Mouse (Mus musculus) midbrain, embryonic 11.5 days (tissue): Measurements from ENCODE around the gene Slc1a3. TPM values are rescaled to one million over a fixed set of nuclear protein-coding genes. Genes with fewer than 3 reads are reported as not detected.
"Not testable (repeated sequence)": the region's sequence is repeated elsewhere in the genome, so short reads cannot be mapped to it uniquely, and the experiment has no call there.

Experiments used
- ATAC-seq: fragments of 200-750 bp; cut with Nextera tagmentation; 2 replicates; pipeline ENCODE4 v1.8.0; 2017; ENCODE audit warnings: moderate TSS enrichment, moderate library complexity; ENCODE audit not compliant: low FRiP score
- DNase-seq: peaks from one replicate; pipeline ENCODE4 v3.0.0; 2015; ENCODE audit warnings: low spot score; ENCODE audit errors: missing footprints
- H3K27ac ChIP-seq: fragments of 300-500 bp; sonication (generic); 2 replicates; pipeline ENCODE4 v1.5.1; 2014; ENCODE audit warnings: low read depth, low read length
- H3K27me3 ChIP-seq: fragments of 300-500 bp; sonication (generic); 2 replicates; pipeline ENCODE4 v1.6.1; 2014; ENCODE audit warnings: mild to moderate bottlenecking, low read length, moderate library complexity, mixed read lengths; ENCODE audit not compliant: control insufficient read depth, insufficient read depth
- H3K36me3 ChIP-seq: fragments of 300-500 bp; sonication (generic); 2 replicates; pipeline ENCODE4 v1.6.1; 2014; ENCODE audit warnings: mild to moderate bottlenecking, low read length, moderate library complexity, mixed read lengths; ENCODE audit not compliant: control insufficient read depth, insufficient read depth
- H3K4me1 ChIP-seq: fragments of 300-500 bp; sonication (generic); 2 replicates; pipeline ENCODE4 v1.6.1; 2014; ENCODE audit warnings: low read length; ENCODE audit not compliant: control insufficient read depth, insufficient read depth
- H3K4me2 ChIP-seq: fragments of 300-500 bp; sonication (generic); 2 replicates; pipeline ENCODE4 v1.6.1; 2014; ENCODE audit warnings: mild to moderate bottlenecking, moderate library complexity
- H3K4me3 ChIP-seq: fragments of 300-500 bp; sonication (generic); 2 replicates; pipeline ENCODE4 v1.5.1; 2014; ENCODE audit warnings: low read depth, low read length
- H3K9ac ChIP-seq: fragments of 300-500 bp; sonication (generic); 2 replicates; pipeline ENCODE4 v1.6.1; 2014; ENCODE audit warnings: low read length
- H3K9me3 ChIP-seq: fragments of 300-500 bp; sonication (generic); 2 replicates; pipeline ENCODE4 v1.6.1; 2016; ENCODE audit warnings: low read length; ENCODE audit not compliant: control insufficient read depth
- WGBS: fragments of 180-500 bp; shearing (Covaris S2); extraction: QIAGEN DNeasy Blood & Tissue Kit; methylation state at CpG from one replicate; pipeline ENCODE4 v1.1.7; 2014; 5-methylcytosine and 5-hydroxymethylcytosine counted together
- polyA plus RNA-seq: library from polyadenylated mRNA; unstranded; fragments of >200 nt; fragmentation: Nextera tagmentation; extraction: Ambion mirVana; gene quantifications from 2 replicates; pipeline ENCODE4 v1.2.1, GENCODE M21; 2014

Gene Slc1a3
- polyA plus RNA-seq, 1 experiment from 2014 or later = 33.5 TPM

DNA sequence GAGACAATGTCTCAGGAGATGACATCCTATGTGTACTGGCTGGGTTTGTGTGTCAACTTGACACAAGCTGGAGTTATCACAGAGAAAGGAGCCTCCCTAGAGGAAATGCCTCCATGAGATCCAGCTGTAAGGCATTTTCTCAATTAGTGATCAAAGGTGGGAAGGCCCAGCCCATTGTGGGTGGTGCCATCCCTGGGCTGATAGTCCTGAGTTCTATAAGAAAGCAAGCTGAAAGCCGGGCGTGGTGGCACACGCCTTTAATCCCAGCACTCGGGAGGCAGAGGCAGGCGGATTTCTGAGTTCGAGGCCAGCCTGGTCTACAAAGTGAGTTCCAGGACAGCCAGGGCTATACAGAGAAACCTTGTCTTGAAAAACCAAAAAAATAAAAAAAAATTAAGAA lies 20.4 kb downstream of the Slc1a3 start:
- H3K4me1 ChIP-seq, H3K9ac ChIP-seq, DNase-seq, H3K36me3 ChIP-seq, H3K9me3 ChIP-seq, H3K27ac ChIP-seq, ATAC-seq, H3K4me3 ChIP-seq, H3K27me3 ChIP-seq, H3K4me2 ChIP-seq: not testable (repeated sequence)
- 88% methylated on average over 6 of the region's 6 CpGs for WGBS

GRCm38 (mm10) chr15:8686846-8687245 lies 23.7 kb downstream of the Slc1a3 start:
- Histone ChIP-seq H3K9me3 (no peaks in the 10 kb centered on the region), H3K4me2 (no peak overlapping the region), H3K4me3 (no peak overlapping the region), H3K36me3 (no peaks in the 10 kb centered on the region), H3K27me3 (no peaks in the 10 kb centered on the region), H3K9ac (no peak overlapping the region), H3K4me1 (no peaks in the 10 kb centered on the region), H3K27ac (no peak overlapping the region)
- DNase-seq (no peak), ATAC-seq (no peak)
- 89% methylated on average over 4 of the region's 4 CpGs for WGBS

DNA sequence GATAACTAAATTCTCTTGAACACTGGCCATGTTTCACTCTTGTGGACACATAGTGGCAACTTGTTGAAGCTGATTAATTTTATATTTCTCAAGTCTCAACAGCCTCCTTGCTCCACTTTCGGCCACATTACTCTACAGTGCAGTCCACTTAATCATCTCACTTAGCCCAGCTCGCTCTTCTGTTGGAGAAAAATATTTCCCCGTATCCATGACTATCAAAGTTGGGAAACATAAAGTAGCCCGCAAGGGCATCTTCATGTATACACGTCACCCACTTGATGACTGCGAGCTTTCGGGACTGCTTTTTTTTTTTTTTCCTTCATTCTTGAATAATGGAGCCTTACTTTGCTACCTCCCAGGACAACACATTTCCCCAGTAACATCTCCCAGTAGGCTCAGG lies 25.1 kb downstream of the Slc1a3 start:
- H3K4me3 ChIP-seq = no peak overlapping the region
- H3K4me1 ChIP-seq = no peaks in the 10 kb centered on the region
- 88% methylated on average over 7 of the region's 7 CpGs for WGBS
- H3K9me3 ChIP-seq = no peaks in the 10 kb centered on the region
- ATAC-seq (no peak), DNase-seq (no peak)
- no peak overlapping the region for H3K4me2 ChIP-seq
- no peaks in the 10 kb centered on the region for H3K27me3 ChIP-seq
- no peak overlapping the region for H3K9ac ChIP-seq
- H3K27ac ChIP-seq = no peak overlapping the region
- H3K36me3 ChIP-seq = no peaks in the 10 kb centered on the region

- no peaks in the 10 kb centered on the region for H3K27me3 ChIP-seq
- H3K9me3 ChIP-seq = no peaks in the 10 kb centered on the region
- H3K9ac ChIP-seq = no peak overlapping the region
- ATAC-seq (no peak), DNase-seq (no peak)
- H3K4me1 ChIP-seq = no peaks in the 10 kb centered on the region
- H3K36me3 ChIP-seq = no peaks in the 10 kb centered on the region
- WGBS = 93% methylated on average over 3 of the region's 3 CpGs
- H3K4me3 ChIP-seq = no peak overlapping the region
- no peak overlapping the region for H3K27ac ChIP-seq
- H3K4me2 ChIP-seq = no peak overlapping the region
These were observed 26.3 kb downstream of the Slc1a3 start for GRCm38 (mm10) chr15:8684263-8684662.

- H3K4me2 ChIP-seq = no peak overlapping the region
- no peaks in the 10 kb centered on the region for H3K27me3 ChIP-seq
- ATAC-seq (no peak), DNase-seq (no peak)
- H3K36me3 ChIP-seq = no peaks in the 10 kb centered on the region
- H3K9me3 ChIP-seq = no peaks in the 10 kb centered on the region
- H3K4me3 ChIP-seq = no peak overlapping the region
- no peaks in the 10 kb centered on the region for H3K4me1 ChIP-seq
- no peak overlapping the region for H3K9ac ChIP-seq
- no peak overlapping the region for H3K27ac ChIP-seq
- WGBS = 92% methylated on average over 3 of the region's 3 CpGs
These were observed 27.7 kb downstream of the Slc1a3 start for GRCm38 (mm10) chr15:8682871-8683270.

- ATAC-seq = no peak
- no peak overlapping the region for H3K9ac ChIP-seq
- H3K4me1 ChIP-seq = no peaks in the 10 kb centered on the region
- H3K27me3 ChIP-seq = no peaks in the 10 kb centered on the region
- no peaks in the 10 kb centered on the region for H3K9me3 ChIP-seq
- H3K27ac ChIP-seq = no peak overlapping the region
- no peaks in the 10 kb centered on the region for H3K36me3 ChIP-seq
- no peak overlapping the region for H3K4me3 ChIP-seq
- no peak for DNase-seq
- H3K4me2 ChIP-seq = no peak overlapping the region
- WGBS = 87% methylated on average over 9 of the region's 9 CpGs
These were observed 28.1 kb downstream of the Slc1a3 start for GRCm38 (mm10) chr15:8682421-8682820.

DNA sequence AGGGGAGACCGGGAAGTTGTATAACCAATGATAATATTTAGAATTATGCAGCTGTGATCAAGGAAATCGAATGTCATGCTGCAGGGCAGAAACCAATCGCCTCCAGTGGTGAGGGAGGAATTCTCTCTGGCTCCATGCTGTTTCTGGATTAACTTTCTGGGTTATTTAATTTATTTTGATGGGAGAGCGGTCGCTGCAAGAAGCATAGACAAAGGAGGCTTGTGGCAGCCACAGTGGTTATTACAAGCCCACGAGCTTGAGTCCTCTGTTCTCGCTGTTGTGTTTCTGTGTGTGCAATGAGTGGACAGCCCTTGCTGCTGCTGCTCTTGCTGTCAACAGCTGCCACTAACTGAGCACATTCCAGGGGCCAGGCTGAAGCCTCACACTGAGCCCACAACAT lies 28.6 kb downstream of the Slc1a3 start:
- no peaks in the 10 kb centered on the region for H3K4me1 ChIP-seq
- ATAC-seq = no peak
- 72% methylated on average over 7 of the region's 7 CpGs for WGBS
- no peaks in the 10 kb centered on the region for H3K27me3 ChIP-seq
- H3K36me3 ChIP-seq = no peaks in the 10 kb centered on the region
- no peaks in the 10 kb centered on the region for H3K9me3 ChIP-seq
- H3K9ac ChIP-seq = no peak overlapping the region
- DNase-seq = no peak
- H3K4me3 ChIP-seq = no peak overlapping the region
- H3K27ac ChIP-seq = no peak overlapping the region
- no peak overlapping the region for H3K4me2 ChIP-seq

- DNase-seq (no peak), ATAC-seq (no peak)
- Histone ChIP-seq H3K27me3 (no peaks in the 10 kb centered on the region), H3K27ac (no peak overlapping the region), H3K4me3 (no peak overlapping the region), H3K36me3 (no peaks in the 10 kb centered on the region), H3K9me3 (no peaks in the 10 kb centered on the region), H3K4me1 (no peaks in the 10 kb centered on the region), H3K9ac (no peak overlapping the region), H3K4me2 (no peak overlapping the region)
- 84% methylated on average over 5 of the region's 5 CpGs for WGBS
These were observed 29.6 kb downstream of the Slc1a3 start for GRCm38 (mm10) chr15:8681009-8681408.

DNA sequence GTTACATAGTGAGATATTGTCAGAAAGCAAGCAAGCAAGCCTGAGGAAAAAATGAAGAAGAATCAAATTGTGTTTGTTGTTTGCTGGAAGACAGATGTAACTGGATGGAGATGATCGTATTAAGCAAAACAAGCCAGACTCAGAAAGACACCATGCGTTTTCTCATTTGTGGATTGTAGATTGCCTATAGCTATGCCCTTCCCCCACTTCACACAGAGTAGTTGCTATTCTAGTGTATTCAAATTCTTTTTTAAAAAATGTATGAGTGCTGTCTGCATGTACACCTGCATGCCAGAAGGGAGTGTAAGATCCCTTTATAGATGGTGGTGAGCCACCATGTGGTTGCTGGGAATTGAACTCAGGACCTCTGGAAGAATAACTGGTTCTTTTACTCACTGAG lies 33.6 kb downstream of the Slc1a3 start:
- Histone ChIP-seq H3K9me3 (no peaks in the 10 kb centered on the region), H3K4me2 (no peak overlapping the region), H3K4me1 (no peaks in the 10 kb centered on the region), H3K27ac (no peak overlapping the region), H3K36me3 (no peaks in the 10 kb centered on the region), H3K27me3 (no peaks in the 10 kb centered on the region), H3K4me3 (no peak overlapping the region), H3K9ac (no peak overlapping the region)
- ATAC-seq (no peak), DNase-seq (no peak)
- 95% methylated on average over 2 of the region's 2 CpGs for WGBS

DNA sequence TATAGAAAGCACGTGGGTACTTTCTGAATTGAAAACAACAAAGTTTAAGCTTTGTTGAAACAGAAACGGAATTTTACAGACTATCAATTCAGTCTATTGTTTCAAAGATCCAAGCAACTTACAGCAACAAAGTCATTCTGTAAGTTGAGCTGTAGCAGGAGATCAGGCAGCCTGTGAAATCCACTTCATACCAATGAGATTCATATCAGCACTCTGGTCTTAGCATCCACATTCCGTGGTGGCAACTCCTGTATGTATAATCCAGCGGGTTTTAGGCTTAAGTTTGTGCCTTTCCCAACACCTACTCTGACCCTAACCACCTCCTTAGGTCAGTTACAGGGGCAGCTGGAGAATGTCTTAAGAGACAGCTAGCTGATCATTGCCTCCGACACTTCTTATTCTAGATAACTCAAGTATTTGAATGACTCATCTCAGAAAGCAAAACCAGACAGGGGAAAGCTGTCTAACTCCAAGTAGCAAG lies 34.3 kb downstream of the Slc1a3 start:
- no peaks in the 10 kb centered on the region for H3K9me3 ChIP-seq
- no peak for DNase-seq
- WGBS = 68% methylated on average over 5 of the region's 5 CpGs
- no peaks in the 10 kb centered on the region for H3K36me3 ChIP-seq
- H3K9ac ChIP-seq = no peak overlapping the region
- no peak overlapping the region for H3K4me3 ChIP-seq
- H3K27ac ChIP-seq = no peak overlapping the region
- no peak overlapping the region for H3K4me2 ChIP-seq
- no peaks in the 10 kb centered on the region for H3K4me1 ChIP-seq
- no peak for ATAC-seq
- H3K27me3 ChIP-seq = no peaks in the 10 kb centered on the region
